Mouse (Mus musculus) lung, embryonic 16.5 days (tissue): Measurements from ENCODE around the gene Kif27. TPM values are rescaled to one million over a fixed set of nuclear protein-coding genes. Genes with fewer than 3 reads are reported as not detected.
A peak's percentile ranks its signal among the peaks of the same experiment; 100 is the strongest.

Experiments
- ATAC-seq: fragments of 200-750 bp; cut with Nextera tagmentation; 2 replicates; pipeline ENCODE4 v1.8.0; 2017; ENCODE audit warnings: low read depth, mild to moderate bottlenecking, moderate library complexity
- H3K27ac ChIP-seq: fragments of 300-500 bp; sonication (generic); 2 replicates; pipeline ENCODE4 v1.5.1; 2014; ENCODE audit warnings: mild to moderate bottlenecking, control low read depth, low read length
- H3K27me3 ChIP-seq: fragments of 300-500 bp; sonication (generic); 2 replicates; pipeline ENCODE4 v1.6.1; 2014; ENCODE audit warnings: low read depth, low read length, mixed read lengths; ENCODE audit not compliant: control insufficient read depth, insufficient read depth
- H3K36me3 ChIP-seq: fragments of 300-500 bp; sonication (generic); 2 replicates; pipeline ENCODE4 v1.6.1; 2014; ENCODE audit warnings: low read length; ENCODE audit not compliant: control insufficient read depth, insufficient read depth
- H3K4me1 ChIP-seq: fragments of 300-500 bp; sonication (generic); replicated peaks from 2 replicates; pipeline ENCODE4 v1.6.1; 2014; ENCODE audit warnings: low read length, mixed read lengths; ENCODE audit not compliant: control insufficient read depth, insufficient read depth
- H3K4me2 ChIP-seq: fragments of 300-500 bp; sonication (generic); 2 replicates; pipeline ENCODE4 v1.6.1; 2014; ENCODE audit warnings: low read depth, low read length, control low read depth
- H3K4me3 ChIP-seq: fragments of 300-500 bp; sonication (generic); 2 replicates; pipeline ENCODE4 v1.5.1; 2014; ENCODE audit warnings: mild to moderate bottlenecking, low read length, control low read depth
- H3K9ac ChIP-seq: fragments of 300-500 bp; sonication (generic); 2 replicates; pipeline ENCODE4 v1.6.1; 2014; ENCODE audit warnings: low read length, control low read depth
- H3K9me3 ChIP-seq: fragments of 300-500 bp; sonication (generic); 2 replicates; pipeline ENCODE4 v1.6.1; 2016; ENCODE audit warnings: low read length; ENCODE audit not compliant: control insufficient read depth
- WGBS: fragments of 180-500 bp; shearing (Covaris S2); extraction: QIAGEN DNeasy Blood & Tissue Kit; methylation state at CpG from one replicate; pipeline ENCODE4 v1.1.7; 2014; 5-methylcytosine and 5-hydroxymethylcytosine counted together
- polyA plus RNA-seq: library from polyadenylated mRNA; unstranded; fragments of >200 nt; fragmentation: Nextera tagmentation; extraction: Ambion mirVana; gene quantifications from 2 replicates; pipeline ENCODE4 v1.2.1, GENCODE M21; 2015

Gene Kif27
- polyA plus RNA-seq, 1 experiment from 2014 or later: 1.4 TPM

DNA sequence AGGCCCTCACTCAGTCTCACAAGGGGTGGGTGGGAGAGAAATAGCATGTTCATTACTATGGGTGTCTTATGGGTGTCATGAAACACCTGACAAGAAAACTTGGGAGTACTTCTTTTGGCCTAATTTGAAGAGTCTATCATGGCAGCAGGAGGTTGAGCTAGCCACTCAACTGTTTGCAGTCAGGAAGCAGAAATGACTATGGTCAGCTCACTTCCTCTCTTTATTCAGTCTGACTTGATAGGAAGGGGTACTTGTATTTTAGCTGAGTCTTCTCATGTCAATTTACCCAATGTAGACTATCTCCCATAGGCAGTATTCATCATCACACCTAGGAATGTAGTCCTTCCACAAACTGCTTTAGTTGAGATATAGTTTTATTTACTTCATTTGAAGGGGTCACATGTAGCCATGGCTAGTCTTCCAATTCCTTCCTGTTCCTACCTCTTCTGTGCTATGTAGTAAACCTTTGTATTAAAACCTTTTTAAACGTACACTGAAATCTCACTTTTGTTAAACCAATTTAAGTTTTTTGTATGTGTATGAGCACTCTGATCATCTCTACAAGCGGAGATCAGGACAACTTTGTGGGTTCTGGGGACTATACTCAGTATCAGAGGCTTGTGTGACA is 30.5 kb upstream of the Kif27 start:
- Histone ChIP-seq H3K9me3 (no peaks in the 10 kb centered on the region), H3K27ac (no peak overlapping the region), H3K4me3 (no peak overlapping the region), H3K9ac (no peak overlapping the region), H3K4me1 (peaks cover 4% of the 10 kb centered on the region), H3K27me3 (no peaks in the 10 kb centered on the region), H3K4me2 (no peak overlapping the region), H3K36me3 (peaks cover 22% of the 10 kb centered on the region)
- no peak for ATAC-seq
- WGBS: 67% methylated on average over 2 of the region's 2 CpGs

DNA sequence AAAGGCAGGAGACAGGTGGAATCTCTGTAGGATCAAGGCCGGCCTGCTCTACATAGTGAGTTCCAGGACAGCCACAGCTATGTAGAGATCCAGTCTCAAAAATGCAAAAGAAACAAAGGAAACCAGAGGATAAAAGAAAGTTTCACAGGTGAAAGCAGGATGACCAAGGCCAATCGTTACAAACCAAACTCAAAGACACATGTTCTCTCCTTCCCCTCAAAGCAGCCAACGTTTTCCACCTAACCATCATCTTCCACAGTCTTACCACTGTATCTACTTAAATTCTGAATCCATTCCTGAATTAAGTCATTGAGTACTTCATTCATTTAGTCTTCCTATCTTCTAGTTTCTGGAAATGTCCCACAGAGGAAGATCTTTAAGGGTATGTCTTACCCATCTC is 29.5 kb upstream of the Kif27 start:
- WGBS: 41% methylated on average over 3 of the region's 3 CpGs
- Histone ChIP-seq H3K27me3 (no peaks in the 10 kb centered on the region), H3K4me2 (no peak overlapping the region), H3K4me3 (no peak overlapping the region), H3K4me1 (peaks cover 8% of the 10 kb centered on the region), H3K9me3 (no peaks in the 10 kb centered on the region), H3K9ac (no peak overlapping the region), H3K36me3 (peaks cover 15% of the 10 kb centered on the region), H3K27ac (no peak overlapping the region)
- ATAC-seq: no peak

DNA sequence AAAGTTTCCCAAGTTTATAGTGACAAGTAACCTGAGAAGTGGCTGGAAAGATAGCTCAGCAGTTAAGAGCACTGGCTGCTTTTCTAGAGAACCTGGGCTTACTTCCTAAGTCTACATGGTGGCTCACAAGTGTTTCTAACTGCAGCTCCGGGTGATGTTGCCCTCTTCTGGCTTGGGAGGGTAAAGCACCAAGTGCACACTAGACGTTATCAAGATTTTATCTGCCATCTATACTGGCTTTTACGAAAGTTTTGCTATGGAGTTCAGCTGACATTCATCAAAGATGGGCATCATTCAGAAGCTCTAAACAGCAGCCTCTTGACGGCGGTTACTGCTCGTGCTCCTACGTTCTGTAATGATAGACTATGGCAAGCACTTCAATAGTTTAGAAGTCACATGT is 29.0 kb upstream of the Kif27 start:
- WGBS: 8% methylated on average over 7 of the region's 7 CpGs
- Histone ChIP-seq H3K4me3 (no peak overlapping the region), H3K27me3 (no peaks in the 10 kb centered on the region), H3K27ac (no peak overlapping the region), H3K9ac (no peak overlapping the region), H3K9me3 (no peaks in the 10 kb centered on the region), H3K36me3 (peaks cover 15% of the 10 kb centered on the region), H3K4me1 (peaks cover 8% of the 10 kb centered on the region), H3K4me2 (no peak overlapping the region)
- peak; percentile 61 for ATAC-seq

DNA sequence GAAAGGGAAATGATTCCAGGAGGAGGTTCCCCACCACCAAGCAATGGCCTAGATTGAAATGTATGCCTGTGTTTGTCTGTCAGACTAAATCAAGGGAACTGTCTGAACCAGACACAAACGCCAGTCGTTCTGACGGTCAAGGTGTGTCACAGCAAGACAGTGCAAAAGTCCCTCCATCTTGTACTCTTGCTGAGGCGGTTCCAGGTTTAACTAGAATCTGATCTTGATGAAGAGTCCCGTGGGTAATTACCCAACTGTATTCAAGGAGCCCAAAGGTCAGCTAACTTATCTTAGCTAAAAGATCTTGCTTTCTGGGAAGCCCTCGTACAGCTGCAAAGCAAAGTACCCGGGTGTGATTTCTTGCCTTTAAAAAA is 26.6 kb upstream of the Kif27 start:
- Histone ChIP-seq H3K9ac (peak overlapping the region; percentile 93), H3K27ac (peak overlapping the region; percentile 41; the same call in 1 of the 2 replicates)

DNA sequence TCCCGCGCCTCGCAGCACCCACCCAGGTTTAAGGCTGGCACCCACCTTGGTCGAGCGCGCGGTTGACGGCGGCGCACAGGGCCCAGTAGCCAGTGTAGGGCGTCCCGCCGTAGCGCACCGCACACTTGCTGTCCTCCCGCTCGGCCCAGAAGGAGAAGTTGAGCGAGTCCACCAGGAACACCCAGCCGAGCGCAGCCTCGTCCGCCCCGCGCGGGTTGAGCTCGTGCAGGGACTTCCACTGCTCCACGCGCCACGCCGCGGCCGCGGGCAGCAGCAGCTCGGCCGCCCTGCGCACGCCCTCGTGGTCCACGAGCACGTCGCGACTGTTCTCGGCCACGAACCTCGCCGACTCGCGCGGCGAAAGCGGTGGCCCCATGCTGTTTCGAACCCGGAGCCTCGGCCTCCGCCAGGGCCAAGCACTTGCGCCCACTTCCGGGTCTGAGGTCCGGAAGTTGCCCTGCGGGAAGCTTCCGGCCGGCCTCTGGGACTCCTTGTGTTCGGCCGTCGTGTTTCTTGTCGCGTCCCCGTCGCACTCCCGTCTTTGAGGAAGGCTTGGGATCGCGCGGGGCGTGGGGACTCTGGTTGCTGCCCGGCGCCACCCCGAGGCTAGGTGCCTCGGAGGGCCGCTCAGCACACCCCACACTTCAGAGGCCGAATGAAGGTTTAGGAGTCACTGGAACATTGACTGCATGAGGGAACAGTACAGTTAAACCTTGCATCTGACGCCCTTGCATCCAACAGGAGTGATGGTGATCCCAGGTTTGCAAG is 26.0 kb upstream of the Kif27 start, which contains the start of gene 2210016F16Rik:
2210016F16Rik (minus strand) TSS at position 447 of the 768 bp plus-strand sequence.
- ATAC-seq: peak; percentile 75
- H3K36me3 ChIP-seq: peaks cover 24% of the 10 kb centered on the region
- H3K4me3 ChIP-seq: peak within 1 kb of the TSS; percentile 70
- peaks cover 8% of the 10 kb centered on the region for H3K4me1 ChIP-seq
- H3K9me3 ChIP-seq: peaks cover 15% of the 10 kb centered on the region
- H3K9ac ChIP-seq: peak within 1 kb of the TSS; percentile 93
- H3K27ac ChIP-seq: peak within 1 kb of the TSS; percentile 41
- H3K27me3 ChIP-seq: no peaks in the 10 kb centered on the region
- 2% methylated on average over 80 of the region's 80 CpGs for WGBS
- peak within 1 kb of the TSS; percentile 80 for H3K4me2 ChIP-seq

More for the DNA sequence above, 26.6 kb upstream of the Kif27 start:
- Histone ChIP-seq H3K4me3 (peak overlapping the region; percentile 70), H3K36me3 (peaks cover 23% of the 10 kb centered on the region), H3K4me1 (peaks cover 8% of the 10 kb centered on the region), H3K27me3 (no peaks in the 10 kb centered on the region), H3K9me3 (peaks cover 10% of the 10 kb centered on the region), H3K4me2 (peak overlapping the region; percentile 80)
- WGBS: 74% methylated on average over 7 of the region's 7 CpGs
- no peak for ATAC-seq

DNA sequence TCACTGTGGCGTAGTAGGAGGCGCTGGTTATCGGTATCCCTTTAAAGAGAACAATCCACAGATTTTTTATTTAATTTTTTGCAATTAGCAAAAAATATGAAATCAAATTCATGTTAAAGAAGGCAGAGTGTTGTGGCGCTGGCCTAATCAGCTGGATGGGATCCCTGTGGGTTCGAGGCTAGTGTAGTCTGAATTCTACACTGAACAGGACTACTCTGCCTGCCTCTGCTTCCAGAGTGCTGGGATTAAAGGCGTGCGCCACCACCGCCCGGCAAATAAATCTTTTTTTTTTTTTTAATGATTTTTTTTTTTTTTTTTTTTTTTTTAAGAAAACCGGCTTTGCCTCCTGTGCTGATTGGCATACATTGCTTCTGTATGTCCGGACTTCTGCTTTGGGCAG is 25.4 kb upstream of the Kif27 start:
- ATAC-seq: peak; percentile 27; the same call in 1 of the 2 replicates

DNA sequence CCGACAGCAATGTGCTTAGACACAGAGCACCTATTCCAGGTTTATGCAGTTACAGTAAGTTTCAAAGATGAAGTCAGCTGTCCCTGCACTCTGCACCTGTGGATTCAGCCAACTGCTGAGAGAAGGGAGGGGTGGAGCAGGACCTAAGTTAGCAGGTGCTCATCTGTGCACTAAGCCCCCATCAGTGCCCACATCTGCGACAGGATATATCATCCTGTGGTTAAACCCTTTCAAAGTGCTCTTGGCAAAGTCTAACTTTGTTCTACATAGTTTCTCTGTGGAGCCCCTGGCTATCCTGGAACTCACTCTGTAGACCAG is 14.2 kb upstream of the Kif27 start:
- Histone ChIP-seq H3K36me3 (no peaks in the 10 kb centered on the region), H3K4me2 (no peak overlapping the region), H3K9ac (no peak overlapping the region), H3K4me1 (no peaks in the 10 kb centered on the region), H3K4me3 (no peak overlapping the region), H3K9me3 (peaks cover 9% of the 10 kb centered on the region; the same call in 1 of the 2 replicates), H3K27me3 (no peaks in the 10 kb centered on the region), H3K27ac (no peak overlapping the region)
- 0 out of 2 replicates have a peak, but pooled peaks have one; percentile 7 for ATAC-seq
- WGBS: 76% methylated on average over 2 of the region's 2 CpGs

More for the DNA sequence above, 25.4 kb upstream of the Kif27 start:
- Histone ChIP-seq H3K4me1 (peaks cover 8% of the 10 kb centered on the region), H3K9ac (peak overlapping the region; percentile 93), H3K27me3 (no peaks in the 10 kb centered on the region), H3K4me2 (peak overlapping the region; percentile 80), H3K27ac (no peak overlapping the region; the same call in 1 of the 2 replicates), H3K36me3 (peaks cover 24% of the 10 kb centered on the region), H3K4me3 (peak overlapping the region; percentile 70), H3K9me3 (peaks cover 15% of the 10 kb centered on the region)
- WGBS: 38% methylated on average over 11 of the region's 11 CpGs

DNA sequence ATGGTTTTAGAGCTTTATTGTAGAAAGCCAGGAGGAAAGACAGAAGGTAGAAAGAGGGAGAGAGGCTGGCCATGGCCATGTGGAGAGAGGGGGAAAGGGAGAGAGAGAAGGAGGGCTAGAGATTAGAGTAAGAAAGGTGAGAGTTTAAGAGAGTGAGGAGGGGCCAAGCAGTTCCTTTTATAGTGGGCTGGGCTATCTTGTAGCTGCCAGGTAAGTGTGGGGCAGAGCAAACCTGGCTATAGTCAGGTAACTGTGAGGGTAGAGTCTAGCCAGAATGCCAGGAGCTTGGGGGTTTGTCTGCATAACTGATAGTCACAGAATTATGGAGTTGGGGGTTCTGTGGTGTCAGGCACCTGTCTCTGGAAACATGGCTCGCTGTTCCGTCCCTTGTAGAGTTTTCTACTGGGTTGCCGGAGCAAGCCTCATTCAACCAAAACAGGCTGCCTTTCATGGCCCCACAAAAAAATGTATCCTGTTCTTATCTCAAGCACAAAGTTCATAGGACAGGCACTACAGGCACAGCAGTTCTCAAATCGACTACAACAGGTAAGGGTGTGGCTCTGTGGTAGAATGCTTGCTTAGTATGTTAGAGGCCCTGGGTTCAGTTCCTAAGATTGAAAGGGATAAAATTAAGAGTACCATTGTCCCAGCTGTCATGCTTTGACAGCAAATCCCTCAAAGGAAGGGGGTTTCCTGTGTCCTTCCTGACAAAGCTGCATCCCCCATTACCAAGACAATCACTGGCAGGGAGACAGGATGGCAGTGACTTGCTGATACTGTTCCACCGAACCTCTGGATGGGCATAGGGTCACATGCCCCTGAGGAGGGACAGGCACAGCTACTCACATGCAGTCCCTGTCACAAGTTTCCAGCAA is 13.6 kb upstream of the Kif27 start:
- ATAC-seq: 0 out of 2 replicates have a peak, but pooled peaks have one; percentile 54
- Histone ChIP-seq H3K36me3 (no peaks in the 10 kb centered on the region), H3K9ac (no peak overlapping the region), H3K4me2 (no peak overlapping the region), H3K4me3 (no peak overlapping the region), H3K27me3 (no peaks in the 10 kb centered on the region), H3K9me3 (peaks cover 9% of the 10 kb centered on the region; the same call in 1 of the 2 replicates), H3K27ac (no peak overlapping the region), H3K4me1 (no peaks in the 10 kb centered on the region)
- WGBS: 69% methylated on average over 5 of the region's 5 CpGs

DNA sequence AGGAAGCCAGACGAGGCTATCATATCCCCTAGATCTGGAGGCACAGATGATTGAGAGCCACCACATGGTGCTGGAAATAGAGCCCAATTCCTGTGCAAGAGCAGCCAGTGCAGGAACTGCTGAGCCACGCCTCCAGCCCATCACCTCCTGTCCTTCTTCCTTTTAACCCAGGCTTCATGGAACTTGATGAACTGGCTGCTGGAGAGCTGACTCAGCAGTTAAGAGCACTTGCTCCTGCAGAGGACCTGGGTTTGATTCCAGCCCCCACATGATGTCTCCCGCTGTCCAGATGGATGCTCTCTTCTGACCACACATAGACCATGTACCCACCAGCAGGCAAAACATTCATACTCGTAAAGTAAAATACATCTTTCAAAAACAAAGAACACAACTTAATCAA is 9.9 kb upstream of the Kif27 start:
- Histone ChIP-seq H3K9me3 (no peaks in the 10 kb centered on the region), H3K4me3 (no peak overlapping the region), H3K27ac (no peak overlapping the region), H3K36me3 (no peaks in the 10 kb centered on the region), H3K4me1 (no peaks in the 10 kb centered on the region), H3K9ac (no peak overlapping the region), H3K27me3 (no peaks in the 10 kb centered on the region), H3K4me2 (no peak overlapping the region)
- 55% methylated on average over 4 of the region's 4 CpGs for WGBS
- no peak for ATAC-seq
